Mouse (Mus musculus) megakaryocyte-erythroid progenitor cell, adult 5-6 weeks (primary cell): Measurements from ENCODE around the gene Mgrn1. TPM values are rescaled to one million over a fixed set of nuclear protein-coding genes. Genes with fewer than 3 reads are reported as not detected.

Experiments used
- ATAC-seq: replicated peaks from 2 replicates; pipeline ENCODE4 v1.8.0; 2016; ENCODE audit warnings: mild to moderate bottlenecking, inconsistent platforms; ENCODE audit not compliant: severe bottlenecking, poor library complexity, low FRiP score, low TSS enrichment
- total RNA-seq, 2 experiments: library from RNA; stranded (forward) in 1 of 2; stranded (reverse) in 1 of 2; fragments of 200-1000, 215-1000 nt in 1 of 2; fragments of >200 nt in 1 of 2; fragmentation: Nextera tagmentation in 1 of 2; gene quantifications; 2 replicates each; pipeline ENCODE4 v1.2.3; 2014 to 2017

Gene Mgrn1
- total RNA-seq, 2 experiments from 2014 or later = 13.3 to 16.0 TPM

DNA sequence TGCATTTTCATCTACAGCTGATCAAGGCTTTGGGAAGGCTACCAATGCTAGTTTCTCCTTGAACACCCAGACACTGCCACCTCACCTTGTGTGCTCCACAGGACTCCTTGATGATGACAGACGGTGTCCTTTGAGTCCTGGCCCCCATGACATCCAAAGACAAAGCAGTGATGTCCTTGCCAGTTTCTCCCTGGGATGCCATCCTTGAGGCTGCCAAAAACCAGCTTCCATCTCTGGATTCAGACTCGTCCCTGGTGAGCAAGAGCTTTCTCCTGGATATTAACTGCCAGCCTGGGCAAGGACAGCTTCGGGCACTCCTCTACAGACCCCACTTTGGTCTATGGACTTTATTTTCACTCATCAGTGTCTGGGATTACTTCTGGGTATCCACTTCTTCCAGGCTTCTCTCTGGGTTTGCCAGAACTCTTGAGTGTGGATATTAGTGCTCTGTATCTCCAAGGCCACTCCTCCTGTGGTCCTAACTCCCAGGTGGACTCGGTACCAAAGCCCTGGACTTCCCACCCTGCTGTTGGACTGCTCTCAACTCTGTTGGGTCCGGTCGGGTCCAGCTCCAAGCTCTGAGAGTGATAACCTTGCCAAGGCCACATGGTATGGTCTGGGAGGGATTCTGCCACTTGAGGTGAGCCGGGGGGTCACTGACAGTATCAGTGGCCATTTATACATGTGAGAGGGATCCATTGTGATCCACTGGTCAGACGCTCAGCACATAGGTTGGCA lies 79.5 kb downstream of the Mgrn1 start:
- no peak for ATAC-seq

- no peak for ATAC-seq
Measured at GRCm38 (mm10) chr16:4968426-4968825, 82.4 kb downstream of the Mgrn1 start.

DNA sequence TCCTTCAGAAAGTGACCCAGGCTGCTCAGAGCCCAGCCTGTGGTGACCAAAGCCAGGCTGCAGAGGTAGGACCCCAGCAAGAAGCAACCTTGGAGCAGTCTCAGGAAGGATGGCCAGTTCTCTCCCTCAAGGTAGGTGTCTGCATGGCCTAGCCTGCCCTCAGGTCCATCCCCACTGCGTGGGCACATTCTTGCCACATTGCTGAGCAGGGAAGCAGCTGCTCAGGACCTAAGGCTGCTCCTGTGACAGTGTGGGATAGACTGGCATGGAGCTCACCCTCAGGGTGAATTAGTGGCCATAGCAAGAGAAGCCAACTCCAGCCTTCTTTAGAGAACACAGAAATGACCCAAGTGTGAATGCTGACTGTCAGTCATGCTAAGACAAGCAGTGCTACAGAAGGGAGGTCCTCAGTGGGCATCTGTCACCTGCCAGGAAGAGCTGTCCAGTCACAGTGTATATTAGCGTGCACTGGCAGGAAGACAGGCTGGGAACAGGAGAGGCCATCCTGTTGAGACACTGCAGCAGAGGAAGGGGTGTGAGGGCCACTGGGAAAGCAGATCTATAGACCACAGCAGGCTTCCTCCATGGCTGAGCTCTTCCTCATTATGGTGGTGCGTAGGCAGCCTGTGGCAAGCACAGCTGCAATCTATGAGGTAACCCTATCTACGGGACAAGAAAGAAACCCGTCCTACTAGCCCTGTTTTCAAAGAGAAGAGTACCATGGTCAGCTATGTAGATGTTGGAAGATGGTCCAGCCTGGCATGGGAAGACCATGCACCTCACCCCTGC lies 83.2 kb downstream of the Mgrn1 start:
- no peak for ATAC-seq

GRCm38 (mm10) chr16:4971626-4972025 lies 85.6 kb downstream of the Mgrn1 start:
- no peak for ATAC-seq

DNA sequence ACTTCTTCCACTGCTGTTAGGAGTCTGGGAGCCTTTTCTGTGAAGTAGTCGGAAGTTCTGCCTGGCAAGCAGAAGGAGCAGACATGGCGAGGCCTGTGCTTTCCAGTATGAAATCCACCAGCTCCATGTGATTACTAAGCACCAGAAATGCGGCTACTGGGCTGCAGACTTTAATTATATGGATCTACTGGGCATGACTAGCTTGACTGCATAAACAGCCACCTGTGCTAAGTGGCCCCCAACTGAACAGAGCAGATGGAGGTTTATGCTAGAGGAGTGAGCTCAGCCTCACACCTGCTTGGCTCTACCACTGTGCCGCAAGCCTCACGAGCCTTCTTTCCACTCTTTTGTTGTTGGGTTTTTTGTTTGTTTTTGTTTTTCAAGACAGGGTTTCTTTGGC lies 88.5 kb downstream of the Mgrn1 start:
- no peak for ATAC-seq

DNA sequence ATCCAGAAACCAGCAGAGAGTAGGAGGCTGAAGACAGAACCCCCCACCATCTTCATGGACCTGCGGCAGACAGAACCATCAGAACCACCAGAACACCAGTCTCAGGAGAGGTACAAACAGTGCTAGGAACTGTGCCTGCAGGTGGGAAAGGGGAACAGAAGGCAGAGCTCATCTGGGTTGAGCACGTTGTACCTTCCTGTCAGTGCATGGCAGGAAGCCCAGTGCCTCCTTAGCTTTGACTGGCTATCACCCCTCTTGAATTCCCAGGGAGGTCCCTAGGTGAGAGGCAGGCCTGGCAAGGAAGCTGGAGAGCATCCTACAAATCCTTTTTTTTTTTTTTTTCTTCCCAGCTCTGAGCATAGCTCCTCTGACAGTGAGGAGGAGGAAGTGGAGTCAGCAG lies 90.1 kb downstream of the Mgrn1 start:
- ATAC-seq = no peak

DNA sequence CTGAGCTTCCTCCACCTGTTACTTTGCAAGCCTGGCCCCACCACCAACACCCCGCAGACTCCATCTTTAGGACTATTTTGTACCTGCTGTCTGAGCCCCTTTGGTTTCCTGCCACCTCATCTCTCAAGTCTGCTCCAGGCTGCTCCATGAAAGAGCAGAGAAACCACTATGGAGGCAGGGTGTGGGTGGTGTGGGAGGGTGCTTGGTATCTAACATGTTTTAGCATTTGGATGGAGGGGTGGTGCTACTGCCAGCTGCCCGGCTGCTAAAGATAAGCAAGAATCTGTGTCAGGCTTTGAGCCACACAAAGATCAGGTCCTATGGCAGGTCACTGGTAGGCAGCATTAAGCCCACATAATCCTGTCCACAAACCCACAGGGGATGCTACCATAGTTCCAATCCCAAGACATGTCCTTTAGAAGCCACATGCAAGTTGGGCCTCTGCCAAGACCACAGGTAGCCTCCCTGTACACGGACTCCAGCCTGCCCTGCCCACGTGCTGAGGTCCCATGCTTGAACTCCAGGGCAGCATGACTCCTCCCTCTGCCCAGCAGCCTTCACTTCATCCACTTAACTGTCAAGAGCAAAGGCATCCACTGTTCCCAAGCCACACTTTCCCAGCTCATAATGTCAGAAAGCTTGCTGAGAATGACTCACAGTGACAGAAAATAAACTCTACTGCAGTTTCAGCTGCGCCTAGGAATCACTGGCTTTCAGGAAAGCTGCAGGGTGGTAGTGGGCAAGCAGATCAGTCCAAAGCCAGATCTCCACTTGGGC lies 92.4 kb downstream of the Mgrn1 start:
- peak; percentile 81 for ATAC-seq

DNA sequence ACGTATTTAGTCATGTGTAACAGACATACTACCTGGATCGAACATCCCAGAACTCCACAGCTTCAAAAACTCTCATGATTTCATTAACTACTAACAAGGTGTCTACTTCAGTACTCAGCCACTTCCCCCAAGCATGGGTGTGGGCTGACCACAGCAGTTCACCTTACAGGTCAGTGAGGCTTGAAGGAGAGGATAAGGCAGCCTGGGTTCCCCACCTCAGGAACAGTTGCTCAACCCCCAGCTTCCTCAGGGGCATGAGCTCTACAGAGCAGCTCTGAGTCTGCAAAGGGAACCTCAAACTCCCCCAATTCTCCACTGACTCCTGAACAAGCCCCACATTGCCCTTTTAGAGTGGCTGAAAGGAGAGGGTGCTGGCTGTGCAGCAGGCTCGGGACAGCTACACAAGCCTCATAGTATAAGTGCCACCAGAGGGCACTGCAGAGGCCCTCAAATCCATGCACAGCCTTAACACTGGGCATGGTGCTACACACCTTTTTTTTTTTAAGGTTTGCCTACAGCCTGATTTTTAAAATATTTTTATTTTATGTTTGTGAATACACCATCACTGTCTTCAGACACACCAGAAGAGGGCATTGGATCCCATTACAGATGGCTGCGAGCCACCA lies 93.8 kb downstream of the Mgrn1 start:
- ATAC-seq = peak; percentile 77

- ATAC-seq = no peak
Measured at GRCm38 (mm10) chr16:4984717-4985116, 98.7 kb downstream of the Mgrn1 start.

Other genes with a start within 250 kb of the Mgrn1 start
- not detected in 2 replicates for gene Vasn, start 246.3 kb upstream of the Mgrn1 start, total RNA-seq (2014; fragmentation: Nextera tagmentation)
- 0.38 and 0.65 TPM in 2 replicates for gene Vasn, start 246.3 kb upstream of the Mgrn1 start, total RNA-seq (2017)
- gene Dnaja3, start 246.3 kb upstream of the Mgrn1 start, total RNA-seq (2014; fragmentation: Nextera tagmentation) = 56.5 and 81.2 TPM in 2 replicates
- gene Dnaja3, start 246.3 kb upstream of the Mgrn1 start, total RNA-seq (2017) = 71.0 and 106 TPM in 2 replicates
- gene Coro7, start 206.5 kb upstream of the Mgrn1 start, total RNA-seq (2014; fragmentation: Nextera tagmentation) = 48.2 and 78.5 TPM in 2 replicates
- gene Coro7, start 206.5 kb upstream of the Mgrn1 start, total RNA-seq (2017) = 10.4 and 15.7 TPM in 2 replicates
- gene Nmral1, start 166.9 kb upstream of the Mgrn1 start, total RNA-seq (2014; fragmentation: Nextera tagmentation) = 72.1 and 80.1 TPM in 2 replicates
- gene Nmral1, start 166.9 kb upstream of the Mgrn1 start, total RNA-seq (2017) = 81.5 and 95.5 TPM in 2 replicates
- gene Hmox2, start 159.9 kb upstream of the Mgrn1 start, total RNA-seq (2014; fragmentation: Nextera tagmentation) = 28.4 and 31.9 TPM in 2 replicates
- 43.8 and 49.9 TPM in 2 replicates for gene Hmox2, start 159.9 kb upstream of the Mgrn1 start, total RNA-seq (2017)
- 15.3 and 17.7 TPM in 2 replicates for gene Cdip1, start 96.0 kb upstream of the Mgrn1 start, total RNA-seq (2014; fragmentation: Nextera tagmentation)
- 14.0 and 15.5 TPM in 2 replicates for gene Cdip1, start 96.0 kb upstream of the Mgrn1 start, total RNA-seq (2017)
- gene 4930562C15Rik, start 50.8 kb upstream of the Mgrn1 start, total RNA-seq (2014; fragmentation: Nextera tagmentation) = not detected in 2 replicates
- gene 4930562C15Rik, start 50.8 kb upstream of the Mgrn1 start, total RNA-seq (2017) = not detected in 2 replicates
- 20.3 and 33.3 TPM in 2 replicates for gene Ubald1, start 5.9 kb upstream of the Mgrn1 start, total RNA-seq (2014; fragmentation: Nextera tagmentation)
- gene Ubald1, start 5.9 kb upstream of the Mgrn1 start, total RNA-seq (2017) = 15.2 and 16.5 TPM in 2 replicates
- 46.3 and 49.3 TPM in 2 replicates for gene Nudt16l1, start 52.5 kb downstream of the Mgrn1 start, total RNA-seq (2014; fragmentation: Nextera tagmentation)
- gene Nudt16l1, start 52.5 kb downstream of the Mgrn1 start, total RNA-seq (2017) = 13.4 and 15.0 TPM in 2 replicates
- 25.3 and 25.4 TPM in 2 replicates for gene Anks3, start 78.0 kb downstream of the Mgrn1 start, total RNA-seq (2014; fragmentation: Nextera tagmentation)
- 9.5 and 11.6 TPM in 2 replicates for gene Anks3, start 78.0 kb downstream of the Mgrn1 start, total RNA-seq (2017)
- not detected in 2 replicates for gene Sept12, start 111.6 kb downstream of the Mgrn1 start, total RNA-seq (2014; fragmentation: Nextera tagmentation)
- gene Sept12, start 111.6 kb downstream of the Mgrn1 start, total RNA-seq (2017) = not detected in 2 replicates
- gene Smim22, start 121.0 kb downstream of the Mgrn1 start, total RNA-seq (2014; fragmentation: Nextera tagmentation) = not detected in 2 replicates
- not detected in 2 replicates for gene Smim22, start 121.0 kb downstream of the Mgrn1 start, total RNA-seq (2017)
- 3.4 and 24.4 TPM in 2 replicates for gene Rogdi, start 127.3 kb downstream of the Mgrn1 start, total RNA-seq (2014; fragmentation: Nextera tagmentation)
- gene Rogdi, start 127.3 kb downstream of the Mgrn1 start, total RNA-seq (2017) = 1.6 and 2.2 TPM in 2 replicates
- gene Glyr1, start 163.6 kb downstream of the Mgrn1 start, total RNA-seq (2014; fragmentation: Nextera tagmentation) = 68.7 and 80.2 TPM in 2 replicates
- gene Glyr1, start 163.6 kb downstream of the Mgrn1 start, total RNA-seq (2017) = 84.7 and 85.2 TPM in 2 replicates
- 47.5 and 48.3 TPM in 2 replicates for gene Ubn1, start 163.8 kb downstream of the Mgrn1 start, total RNA-seq (2014; fragmentation: Nextera tagmentation)
- gene Ubn1, start 163.8 kb downstream of the Mgrn1 start, total RNA-seq (2017) = 38.4 and 39.8 TPM in 2 replicates
- gene Ppl, start 246.2 kb downstream of the Mgrn1 start, total RNA-seq (2014; fragmentation: Nextera tagmentation) = not detected in 2 replicates
- not detected in 2 replicates for gene Ppl, start 246.2 kb downstream of the Mgrn1 start, total RNA-seq (2017)